ENCODE assay signal across 28 mouse cellular contexts in the genomic region with DNA sequence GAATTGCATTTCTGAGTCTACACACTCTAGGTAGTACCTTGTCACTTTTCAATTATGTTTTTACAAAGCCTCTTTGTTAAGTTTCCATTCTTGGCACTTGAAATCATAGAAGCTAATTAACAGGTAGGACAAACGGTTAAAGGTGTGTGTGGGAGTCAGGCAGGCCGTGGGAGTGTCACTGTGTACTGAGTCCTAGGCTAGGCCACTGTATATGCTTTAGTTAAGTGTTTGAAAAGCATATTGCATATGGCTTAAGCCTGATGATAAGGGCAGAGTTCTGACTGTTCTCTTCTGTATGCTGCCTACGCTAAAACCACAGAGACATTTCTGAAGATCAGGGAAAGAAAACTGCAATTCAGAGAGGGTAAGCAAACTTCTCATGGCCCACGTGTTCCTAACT. TPM values are rescaled to one million over a fixed set of nuclear protein-coding genes. Genes with fewer than 3 reads are reported as not detected.
"Had no signal": no experiment of that assay in that cellular context is flagged by ENCODE, and none has a peak within 500 bp of the region (broad histone marks: within the 10 kb centered on the region; RNA-seq: fewer than 3 reads in every experiment).

No protein-coding gene starts in this region.

- H3K27ac ChIP-seq: limb, embryonic 10.5 days; limb, embryonic 13.5 days; liver, embryonic 12.5 days; liver, embryonic 15.5 days had no signal

- H3K9me3 ChIP-seq: limb, embryonic 10.5 days; limb, embryonic 13.5 days; liver, embryonic 12.5 days; liver, embryonic 15.5 days had no signal

- H3K27me3 ChIP-seq: limb, embryonic 13.5 days; liver, embryonic 12.5 days; liver, embryonic 15.5 days had no signal

- H3K4me3 ChIP-seq: limb, embryonic 10.5 days; limb, embryonic 13.5 days; liver, embryonic 12.5 days; liver, embryonic 15.5 days had no signal

- ATAC-seq: intestine, embryonic 16.5 days; liver, embryonic 12.5 days had no signal

- H3K4me1 ChIP-seq: limb, embryonic 10.5 days; liver, embryonic 12.5 days; liver, embryonic 15.5 days had no signal

- H3K9ac ChIP-seq: limb, embryonic 13.5 days; liver, embryonic 12.5 days; liver, embryonic 15.5 days had no signal

- DNase-seq: kidney, adult 18-20 months; kidney, adult 9 months; kidney, postnatal 14 days; kidney, postnatal 4 days; layer of hippocampus, adult 9-11 months; liver; lung, adult 18-20 months; lung, postnatal 10 days; lung, postnatal 4 days; midbrain, embryonic 14.5 days; right cerebral cortex, postnatal 14 days; right cerebral cortex, postnatal 4 days; spleen, adult 18-20 months; thymus, adult 2 months; thymus, postnatal 25 days had no signal

- H3K4me2 ChIP-seq: limb, embryonic 13.5 days; liver, embryonic 12.5 days; liver, embryonic 15.5 days; midbrain, embryonic 11.5 days had no signal

- H3K36me3 ChIP-seq: limb, embryonic 10.5 days; limb, embryonic 13.5 days; liver, embryonic 12.5 days; liver, embryonic 15.5 days had no signal

RNA-seq across cellular contexts. Expression of gene Cpb1, which starts 31.7 kb away (rescaled TPM):
- total RNA-seq: layer of hippocampus, postnatal 25 days; megakaryocyte progenitor cell, adult 5-6 weeks; megakaryocyte-erythroid progenitor cell, adult 5-6 weeks; midbrain, postnatal 0 days had no signal
- polyA plus RNA-seq: limb, embryonic 10.5 days; limb, embryonic 13.5 days; liver, embryonic 12.5 days; midbrain, embryonic 11.5 days; midbrain, embryonic 14.5 days; neural tube, embryonic 11.5 days; thymus, adult 2 months had no signal

RNA-seq across cellular contexts. Expression of gene Agtr1b, which starts 59.7 kb away (rescaled TPM):
- total RNA-seq: layer of hippocampus, adult 18-20 months; layer of hippocampus, postnatal 25 days; left cerebral cortex, postnatal 25 days; megakaryocyte progenitor cell, adult 5-6 weeks; megakaryocyte-erythroid progenitor cell, adult 5-6 weeks had no signal
- polyA plus RNA-seq: limb, embryonic 10.5 days; liver, embryonic 12.5 days; liver, embryonic 15.5 days; midbrain, embryonic 11.5 days; midbrain, embryonic 14.5 days; neural tube, embryonic 11.5 days; thymus, adult 2 months had no signal
